Mouse (Mus musculus): ENCODE measurements around the gene Tmem231. TPM values are rescaled to one million over a fixed set of nuclear protein-coding genes. Genes with fewer than 3 reads are reported as not detected.
A peak's percentile ranks its signal among the peaks of the same experiment; 100 is the strongest.

Gene Tmem231
- polyA plus RNA-seq, 1 experiment: 4.5 TPM

- TF ChIP-seq MYOG (IDR thresholded peaks at IDR 0.05; ENCODE audit: control insufficient read depth in 1 of 3, insufficient read depth in 1 of 3, insufficient read length in 2 of 3, low read depth in 2 of 3) (no peak), MYOD1 (IDR thresholded peaks at IDR 0.05; ENCODE audit: control insufficient read depth in 1 of 3, insufficient read length in 2 of 3, low read depth in 2 of 3) (no peak), TCF3 (IDR thresholded peaks at IDR 0.05; ENCODE audit: insufficient read length, low read depth) (no peak), MAX (IDR thresholded peaks at IDR 0.05; ENCODE audit: low read depth) (no peak), USF1 (IDR thresholded peaks at IDR 0.05; ENCODE audit: low read depth) (no peak), CEBPB (IDR thresholded peaks at IDR 0.05; ENCODE audit: insufficient read depth, poor library complexity, severe bottlenecking) (no peak), POLR2A (IDR thresholded peaks at IDR 0.05; ENCODE audit: insufficient read length, low read depth) (no peak), REST (IDR thresholded peaks at IDR 0.05; ENCODE audit: insufficient read depth, insufficient read length) (no peak), TCF12 (IDR thresholded peaks at IDR 0.05; ENCODE audit: insufficient read depth, poor library complexity, severe bottlenecking) (no peak), E2F4 (IDR thresholded peaks at IDR 0.05; ENCODE audit: insufficient read depth) (no peak), SRF (IDR thresholded peaks at IDR 0.05; ENCODE audit: control insufficient read depth, insufficient read length, low read depth) (no peak), POLR2AphosphoS2 (IDR thresholded peaks at IDR 0.05; ENCODE audit: insufficient read length, low read depth) (no peak)
- Histone ChIP-seq H3K36me3 (ENCODE audit: control insufficient read depth, insufficient read depth) (no peaks in the 10 kb centered on the region), H3K79me2 (ENCODE audit: control insufficient read depth, insufficient read depth) (no peaks in the 10 kb centered on the region)
Observed at GRCm38 (mm10) chr8:111937184-111937583, 3.5 kb upstream of the Tmem231 start.

GRCm38 (mm10) chr8:111934201-111934600 lies 520 bp upstream of the Tmem231 start:
- no peak for TF ChIP-seq POLR2AphosphoS2 (IDR thresholded peaks at IDR 0.05; ENCODE audit: insufficient read length, low read depth)
- no peak for TF ChIP-seq MYOD1 (IDR thresholded peaks at IDR 0.05; ENCODE audit: control insufficient read depth in 1 of 3, insufficient read length in 2 of 3, low read depth in 2 of 3)
- TF ChIP-seq USF1 (IDR thresholded peaks at IDR 0.05; ENCODE audit: low read depth): no peak
- TF ChIP-seq POLR2A (IDR thresholded peaks at IDR 0.05; ENCODE audit: insufficient read length, low read depth): no peak
- no peak for TF ChIP-seq REST (IDR thresholded peaks at IDR 0.05; ENCODE audit: insufficient read depth, insufficient read length)
- no peak for TF ChIP-seq TCF12 (IDR thresholded peaks at IDR 0.05; ENCODE audit: insufficient read depth, poor library complexity, severe bottlenecking)
- no peak for TF ChIP-seq TCF3 (IDR thresholded peaks at IDR 0.05; ENCODE audit: insufficient read length, low read depth)
- no peak for TF ChIP-seq E2F4 (IDR thresholded peaks at IDR 0.05; ENCODE audit: insufficient read depth)
- TF ChIP-seq MAX (IDR thresholded peaks at IDR 0.05; ENCODE audit: low read depth): no peak
- no peak for TF ChIP-seq CEBPB (IDR thresholded peaks at IDR 0.05; ENCODE audit: insufficient read depth, poor library complexity, severe bottlenecking)
- TF ChIP-seq MYOG (IDR thresholded peaks at IDR 0.05; ENCODE audit: control insufficient read depth in 1 of 3, insufficient read depth in 1 of 3, insufficient read length in 2 of 3, low read depth in 2 of 3): no peak
- TF ChIP-seq SRF (IDR thresholded peaks at IDR 0.05; ENCODE audit: control insufficient read depth, insufficient read length, low read depth): no peak
- H3K79me2 ChIP-seq (ENCODE audit: control insufficient read depth, insufficient read depth): no peaks in the 10 kb centered on the region
- H3K4me2 ChIP-seq (ENCODE audit: low read depth): peak overlapping the region; percentile 96
- H3ac ChIP-seq (ENCODE audit: control insufficient read depth, insufficient read length): no peak overlapping the region
- H3K4me3 ChIP-seq: peak overlapping the region; percentile 25
- no peaks in the 10 kb centered on the region for H3K27me3 ChIP-seq (ENCODE audit: control insufficient read depth, insufficient read depth, insufficient read length)
- no peaks in the 10 kb centered on the region for H3K36me3 ChIP-seq (ENCODE audit: control insufficient read depth, insufficient read depth)

More at GRCm38 (mm10) chr8:111937184-111937583, 3.5 kb upstream of the Tmem231 start:
- no peaks in the 10 kb centered on the region for H3K27me3 ChIP-seq (ENCODE audit: control insufficient read depth, insufficient read depth, insufficient read length)
- no peak overlapping the region for H3ac ChIP-seq (ENCODE audit: control insufficient read depth, insufficient read length)
- no peak overlapping the region for H3K4me3 ChIP-seq
- no peak overlapping the region for H3K4me2 ChIP-seq (ENCODE audit: low read depth)

DNA sequence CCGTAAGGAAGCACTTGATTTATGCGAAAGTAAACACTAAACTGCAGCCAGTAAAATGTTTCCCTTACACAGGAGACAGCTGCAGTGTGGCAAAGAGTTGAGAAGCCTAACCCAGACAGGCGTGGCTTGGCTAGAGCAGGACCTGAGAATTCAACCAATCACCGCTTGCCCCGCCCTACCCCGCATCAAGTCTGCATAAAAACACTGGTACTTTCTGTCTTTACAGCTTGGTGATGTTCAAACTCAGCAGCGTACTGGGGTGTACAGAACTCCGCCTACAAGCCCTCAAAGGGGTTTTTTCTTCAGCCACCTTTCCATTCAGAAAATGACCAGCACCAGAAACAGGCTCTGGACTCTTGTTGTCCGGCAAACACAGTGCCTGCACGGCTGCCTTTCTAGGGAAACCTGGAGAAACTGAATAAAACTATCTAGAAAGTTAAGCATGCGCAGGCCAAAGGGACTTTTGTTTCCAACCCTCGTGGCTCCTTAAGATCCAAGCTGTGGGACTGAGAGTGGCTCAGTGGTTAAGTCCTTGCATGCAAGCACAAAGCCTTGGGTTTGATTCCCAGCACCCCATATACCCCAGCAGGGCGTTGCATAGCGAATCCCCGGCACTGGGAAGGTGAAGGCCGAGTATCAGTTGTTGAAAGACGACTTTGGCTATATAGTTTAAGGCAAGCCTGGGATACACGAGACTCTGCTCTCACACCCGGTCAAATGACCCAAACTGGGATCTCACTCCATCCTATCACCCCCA lies 923 bp downstream of the Tmem231 start:
- no peak overlapping the region for H3ac ChIP-seq (ENCODE audit: control insufficient read depth, insufficient read length)
- no peaks in the 10 kb centered on the region for H3K79me2 ChIP-seq (ENCODE audit: control insufficient read depth, insufficient read depth)
- TF ChIP-seq REST (IDR thresholded peaks at IDR 0.05; ENCODE audit: insufficient read depth, insufficient read length) (no peak), POLR2A (IDR thresholded peaks at IDR 0.05; ENCODE audit: insufficient read length, low read depth) (no peak), TCF12 (IDR thresholded peaks at IDR 0.05; ENCODE audit: insufficient read depth, poor library complexity, severe bottlenecking) (no peak), E2F4 (IDR thresholded peaks at IDR 0.05; ENCODE audit: insufficient read depth) (no peak), SRF (IDR thresholded peaks at IDR 0.05; ENCODE audit: control insufficient read depth, insufficient read length, low read depth) (no peak), MYOD1 (IDR thresholded peaks at IDR 0.05; ENCODE audit: control insufficient read depth in 1 of 3, insufficient read length in 2 of 3, low read depth in 2 of 3) (peak; percentile 54 to 78 (median 78)), USF1 (IDR thresholded peaks at IDR 0.05; ENCODE audit: low read depth) (no peak), MYOG (IDR thresholded peaks at IDR 0.05; ENCODE audit: control insufficient read depth in 1 of 3, insufficient read depth in 1 of 3, insufficient read length in 2 of 3, low read depth in 2 of 3) (peak in 2 of 3 experiments; percentile 64 to 73), MAX (IDR thresholded peaks at IDR 0.05; ENCODE audit: low read depth) (no peak), TCF3 (IDR thresholded peaks at IDR 0.05; ENCODE audit: insufficient read length, low read depth) (no peak), CEBPB (IDR thresholded peaks at IDR 0.05; ENCODE audit: insufficient read depth, poor library complexity, severe bottlenecking) (no peak), POLR2AphosphoS2 (IDR thresholded peaks at IDR 0.05; ENCODE audit: insufficient read length, low read depth) (no peak)
- H3K4me2 ChIP-seq (ENCODE audit: low read depth): peak overlapping the region; percentile 96
- no peaks in the 10 kb centered on the region for H3K36me3 ChIP-seq (ENCODE audit: control insufficient read depth, insufficient read depth)
- H3K27me3 ChIP-seq (ENCODE audit: control insufficient read depth, insufficient read depth, insufficient read length): no peaks in the 10 kb centered on the region
- H3K4me3 ChIP-seq: peak overlapping the region; percentile 25

DNA sequence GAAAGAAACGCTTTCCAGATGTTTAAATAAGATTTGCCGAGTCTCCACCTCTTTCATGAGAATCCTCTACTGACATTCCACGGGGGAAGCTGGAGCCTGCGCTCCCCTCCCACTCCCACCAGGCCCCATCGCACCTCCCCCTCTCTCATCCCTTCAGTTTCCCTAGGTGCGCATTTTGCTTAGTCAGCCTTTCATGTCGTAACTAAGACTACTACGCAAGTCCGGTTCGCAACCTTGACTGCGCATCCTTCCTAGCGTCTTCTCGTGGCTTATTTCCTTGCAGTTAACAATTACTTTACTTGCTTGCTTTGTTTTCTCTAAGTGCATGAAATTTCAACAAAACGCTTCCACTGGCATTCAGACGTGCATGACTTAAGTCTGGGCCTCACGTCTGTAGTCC lies 2.0 kb downstream of the Tmem231 start:
- no peaks in the 10 kb centered on the region for H3K27me3 ChIP-seq (ENCODE audit: control insufficient read depth, insufficient read depth, insufficient read length)
- no peak overlapping the region for H3K4me3 ChIP-seq
- H3ac ChIP-seq (ENCODE audit: control insufficient read depth, insufficient read length): no peak overlapping the region
- peak overlapping the region; percentile 96 for H3K4me2 ChIP-seq (ENCODE audit: low read depth)
- no peaks in the 10 kb centered on the region for H3K36me3 ChIP-seq (ENCODE audit: control insufficient read depth, insufficient read depth)
- TF ChIP-seq MYOG (IDR thresholded peaks at IDR 0.05; ENCODE audit: control insufficient read depth in 1 of 3, insufficient read depth in 1 of 3, insufficient read length in 2 of 3, low read depth in 2 of 3): no peak
- TF ChIP-seq SRF (IDR thresholded peaks at IDR 0.05; ENCODE audit: control insufficient read depth, insufficient read length, low read depth): no peak
- no peak for TF ChIP-seq REST (IDR thresholded peaks at IDR 0.05; ENCODE audit: insufficient read depth, insufficient read length)
- no peak for TF ChIP-seq MAX (IDR thresholded peaks at IDR 0.05; ENCODE audit: low read depth)
- TF ChIP-seq TCF12 (IDR thresholded peaks at IDR 0.05; ENCODE audit: insufficient read depth, poor library complexity, severe bottlenecking): no peak
- TF ChIP-seq E2F4 (IDR thresholded peaks at IDR 0.05; ENCODE audit: insufficient read depth): no peak
- TF ChIP-seq MYOD1 (IDR thresholded peaks at IDR 0.05; ENCODE audit: control insufficient read depth in 1 of 3, insufficient read length in 2 of 3, low read depth in 2 of 3): no peak
- TF ChIP-seq USF1 (IDR thresholded peaks at IDR 0.05; ENCODE audit: low read depth): no peak
- TF ChIP-seq POLR2A (IDR thresholded peaks at IDR 0.05; ENCODE audit: insufficient read length, low read depth): no peak
- H3K79me2 ChIP-seq (ENCODE audit: control insufficient read depth, insufficient read depth): no peaks in the 10 kb centered on the region

Data from myocyte (in vitro differentiated cells).